Mouse (Mus musculus) c-Kit-positive CD71-negative TER-119-negative erythroid progenitor cells, embryonic 14.5 days (primary cell): Measurements from ENCODE around the gene Atp2b2.
"Not testable (repeated sequence)": the region's sequence is repeated elsewhere in the genome, so short reads cannot be mapped to it uniquely, and the experiment has no call there.

Experiments
- DNase-seq: peaks from one replicate; pipeline ENCODE4 v3.0.0-alpha.2; 2013; ENCODE audit warnings: low read depth

Atp2b2 gene

GRCm38 (mm10) chr6:113713389-113713788 is 329.0 kb downstream of the Atp2b2 start:
- DNase-seq, result not testable (repeated sequence)

GRCm38 (mm10) chr6:113712718-113713117 is 329.7 kb downstream of the Atp2b2 start:
- no peak for DNase-seq

- DNase-seq, result no peak
Measured at GRCm38 (mm10) chr6:113697222-113698205, 344.9 kb downstream of the Atp2b2 start.

- DNase-seq, result peak; percentile 91
Measured at GRCm38 (mm10) chr6:113696582-113697221, 345.7 kb downstream of the Atp2b2 start, which contains the start of gene Tatdn2. Gene Tatdn2 (plus strand): TSS chr6:113697050.

- DNase-seq, result no peak
Measured at GRCm38 (mm10) chr6:113695766-113696355, 346.6 kb downstream of the Atp2b2 start.

- no peak for DNase-seq
Measured at GRCm38 (mm10) chr6:113695203-113695602, 347.2 kb downstream of the Atp2b2 start.
